Mouse (Mus musculus): ENCODE measurements around the gene Rtel1. TPM values are rescaled to one million over a fixed set of nuclear protein-coding genes. Genes with fewer than 3 reads are reported as not detected.

Rtel1 gene
- total RNA-seq, 2 experiments from 2014 or later = 24.8 to 27.7 TPM

- intact Hi-C loops (cut with DNase I) = no loop called here
- DNase-seq = no peak
These were observed 562 bp downstream of the Rtel1 start for GRCm38 (mm10) chr2:181320103-181320499.

GRCm38 (mm10) chr2:181322136-181322535 lies 2.6 kb downstream of the Rtel1 start:
- no peak for DNase-seq
- intact Hi-C loops (cut with DNase I) = no loop called here

DNA sequence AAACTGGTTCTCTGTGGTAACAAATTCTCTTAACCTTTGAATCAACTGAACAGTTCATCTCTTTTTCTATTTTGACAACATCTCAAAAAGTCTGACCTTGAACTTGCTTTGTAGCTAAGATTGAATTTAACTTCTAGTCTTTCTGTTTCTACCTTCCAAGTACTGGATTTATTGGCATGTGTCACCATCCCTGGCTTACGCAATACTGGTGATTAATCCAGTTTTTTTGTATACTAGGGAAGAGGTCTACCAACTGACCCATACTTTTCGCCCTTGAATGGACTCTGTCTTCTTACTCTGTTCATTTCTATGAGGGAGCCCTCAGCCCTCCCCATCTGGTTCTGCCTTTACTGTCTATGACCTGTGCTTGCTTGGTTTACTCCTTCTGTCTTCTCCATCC lies 6.6 kb downstream of the Rtel1 start:
- DNase-seq = no peak
- intact Hi-C loops (cut with DNase I) = no loop called here

DNA sequence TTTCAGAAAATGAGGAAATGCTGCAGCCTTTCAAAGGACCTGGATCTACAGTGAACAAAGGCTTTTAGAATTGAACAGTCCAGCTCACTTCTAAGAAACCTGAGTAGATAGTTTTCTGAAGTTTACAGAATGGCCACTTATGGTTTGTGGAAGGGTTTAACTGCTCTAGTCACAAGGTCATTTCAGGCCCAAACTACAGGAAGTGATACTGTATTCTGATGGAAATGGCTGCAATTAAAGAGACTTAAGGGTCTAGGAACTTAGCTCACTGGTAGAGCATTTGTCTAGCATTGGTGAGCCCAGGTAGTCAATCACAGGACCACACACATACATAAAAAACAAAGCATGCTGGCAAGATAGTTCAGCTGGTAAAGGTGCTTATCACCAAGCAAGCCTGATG lies 13.0 kb downstream of the Rtel1 start:
- intact Hi-C loops (cut with DNase I) = no loop called here
- no peak for DNase-seq

DNA sequence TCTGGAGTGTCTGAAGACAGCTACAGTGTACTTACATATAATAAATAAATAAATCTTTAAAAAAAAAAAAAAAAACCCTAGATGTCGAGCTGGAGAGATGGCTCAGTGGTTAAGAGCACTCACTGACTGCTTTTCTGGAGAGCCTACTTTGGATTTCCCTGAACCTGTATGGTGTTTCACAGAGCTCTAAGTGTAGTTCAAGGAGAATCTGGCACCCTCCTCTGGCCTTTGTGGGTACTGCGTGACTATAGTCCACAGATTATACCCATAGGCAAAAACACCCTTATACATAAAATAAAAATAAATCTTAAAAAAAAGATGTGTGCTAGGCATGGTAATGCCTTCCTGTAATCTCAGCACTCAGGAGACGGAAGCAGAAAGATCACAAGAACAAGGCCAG lies 14.5 kb downstream of the Rtel1 start:
- intact Hi-C loops (cut with DNase I) = loop anchor here (1.0 kb wide), 1 partner anchor 148 kb away; no protein-coding TSS in a partner anchor
- DNase-seq = peak; percentile 70 to 83

DNA sequence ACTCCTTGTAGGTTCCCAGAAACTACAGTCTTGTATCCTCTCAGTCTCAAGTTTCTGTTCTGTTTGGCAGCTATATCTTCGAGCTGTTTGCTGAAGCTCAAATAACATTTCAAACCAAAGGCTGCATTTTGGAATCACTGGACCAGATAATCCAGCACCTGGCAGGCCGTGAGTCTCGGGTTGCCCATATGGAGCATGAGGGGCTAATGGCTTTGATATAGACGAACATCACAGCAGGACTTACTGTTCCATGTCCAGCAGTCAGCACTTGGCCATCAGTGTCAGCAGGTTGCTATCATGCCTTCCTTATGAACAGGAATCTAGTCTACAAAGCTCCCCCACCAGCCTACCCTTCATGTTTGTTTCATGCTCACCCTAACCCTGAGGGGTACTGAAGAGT lies 20.9 kb downstream of the Rtel1 start:
- intact Hi-C loops (cut with DNase I) = no loop called here
- no peak for DNase-seq

GRCm38 (mm10) chr2:181342766-181343165 lies 23.2 kb downstream of the Rtel1 start:
- intact Hi-C loops (cut with DNase I) = no loop called here
- DNase-seq = peak; percentile 60 to 62

- no peak for DNase-seq
- intact Hi-C loops (cut with DNase I) = no loop called here
These were observed 37.2 kb downstream of the Rtel1 start for GRCm38 (mm10) chr2:181356780-181357179.

DNA sequence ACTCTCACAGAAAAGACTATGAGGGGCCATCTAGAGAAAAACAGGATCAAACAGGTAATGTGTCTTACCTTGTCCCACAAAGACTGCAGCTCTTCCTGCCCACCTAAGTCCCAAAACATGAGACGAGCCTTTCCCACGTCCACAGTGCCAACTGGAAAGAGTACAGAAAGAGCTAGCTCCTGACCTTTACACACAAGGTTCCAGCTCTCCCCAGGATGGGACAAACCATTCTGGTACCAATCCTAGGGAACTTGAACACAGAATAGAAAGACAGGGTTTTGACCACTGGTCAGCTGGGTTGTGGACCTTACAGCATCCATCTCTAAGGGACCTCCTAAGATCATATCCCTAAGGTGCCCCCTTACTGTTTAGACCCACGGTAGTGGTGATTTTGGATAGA lies 44.4 kb downstream of the Rtel1 start:
- no peak for DNase-seq
- intact Hi-C loops (cut with DNase I) = no loop called here

- intact Hi-C loops (cut with DNase I) = no loop called here
- no peak for DNase-seq
These were observed 44.9 kb downstream of the Rtel1 start for GRCm38 (mm10) chr2:181364487-181364859.

GRCm38 (mm10) chr2:181364860-181365596 lies 45.5 kb downstream of the Rtel1 start, which contains the start of the genes Zgpat and Arfrp1:
Gene Zgpat (plus strand): TSS chr2:181364928.
Gene Arfrp1 (minus strand): TSS chr2:181365404.
- peak; percentile 92 for DNase-seq
- intact Hi-C loops (cut with DNase I) = no loop called here

- DNase-seq = no peak
- intact Hi-C loops (cut with DNase I) = no loop called here
These were observed 46.1 kb downstream of the Rtel1 start for GRCm38 (mm10) chr2:181365655-181366075.

DNA sequence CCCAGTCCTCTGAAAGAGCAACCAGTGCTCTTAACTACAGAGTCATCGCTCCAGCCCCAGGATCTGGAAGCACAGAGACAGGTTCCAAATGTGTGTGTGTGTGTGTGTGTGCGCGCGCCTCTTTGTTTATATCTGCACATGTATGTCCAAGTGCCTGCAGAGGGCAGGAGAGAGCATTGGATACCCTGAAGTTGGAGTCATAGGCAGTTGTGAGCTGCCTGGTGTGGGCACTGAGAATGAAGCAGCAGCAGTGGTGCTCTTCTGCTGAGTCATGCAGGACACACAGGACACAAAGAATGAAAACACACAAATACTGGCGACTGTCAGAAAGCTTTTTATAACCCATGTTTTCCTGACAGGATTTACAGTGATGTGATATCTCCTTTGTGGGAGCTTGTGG lies 50.5 kb downstream of the Rtel1 start:
- intact Hi-C loops (cut with DNase I) = no loop called here
- no peak for DNase-seq

GRCm38 (mm10) chr2:181375787-181376186 lies 56.2 kb downstream of the Rtel1 start:
- intact Hi-C loops (cut with DNase I) = no loop called here

DNA sequence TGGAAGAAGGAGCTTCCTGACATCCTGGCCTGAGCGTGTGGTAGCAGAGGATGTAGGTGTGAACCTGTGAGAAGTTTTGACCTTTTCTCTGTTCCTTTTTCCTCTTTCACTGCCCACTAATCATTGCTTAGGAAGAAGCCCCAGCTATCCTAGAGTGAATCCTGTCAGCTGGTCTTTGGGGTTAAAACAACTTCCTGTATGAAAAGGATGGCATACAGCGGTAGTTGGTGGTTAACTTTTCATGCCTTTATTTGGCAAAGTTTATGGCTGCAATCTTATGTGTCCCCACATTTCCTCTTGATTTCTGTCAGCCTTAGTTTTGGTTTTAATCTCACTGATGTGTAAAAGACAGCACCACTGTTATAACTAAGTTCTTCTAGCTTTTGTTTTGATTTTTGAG lies 57.7 kb downstream of the Rtel1 start:
- intact Hi-C loops (cut with DNase I) = no loop called here
- no peak for DNase-seq

More at GRCm38 (mm10) chr2:181375787-181376186, 56.2 kb downstream of the Rtel1 start:
- DNase-seq = peak in 1 of 2 experiments; percentile 44

DNA sequence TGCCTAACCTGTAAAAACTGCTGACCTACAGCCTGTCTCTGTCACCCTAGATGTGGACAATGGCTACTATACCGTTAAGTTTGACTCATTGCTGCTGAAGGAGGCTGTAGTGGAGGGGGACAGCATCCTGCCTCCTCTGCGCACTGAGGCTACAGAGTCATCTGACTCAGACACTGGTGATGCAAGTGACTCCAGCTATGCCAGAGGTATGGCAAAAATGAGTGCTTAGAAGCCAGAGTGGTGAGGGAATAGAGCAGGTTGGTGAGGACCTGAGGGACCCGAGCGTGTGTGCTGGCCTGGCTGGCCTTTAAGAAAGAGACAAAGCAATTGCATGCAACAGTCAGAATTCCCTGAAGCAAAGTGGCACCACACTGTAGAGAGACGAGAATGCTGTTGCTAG lies 59.2 kb downstream of the Rtel1 start:
- DNase-seq = no peak
- intact Hi-C loops (cut with DNase I) = no loop called here

DNA sequence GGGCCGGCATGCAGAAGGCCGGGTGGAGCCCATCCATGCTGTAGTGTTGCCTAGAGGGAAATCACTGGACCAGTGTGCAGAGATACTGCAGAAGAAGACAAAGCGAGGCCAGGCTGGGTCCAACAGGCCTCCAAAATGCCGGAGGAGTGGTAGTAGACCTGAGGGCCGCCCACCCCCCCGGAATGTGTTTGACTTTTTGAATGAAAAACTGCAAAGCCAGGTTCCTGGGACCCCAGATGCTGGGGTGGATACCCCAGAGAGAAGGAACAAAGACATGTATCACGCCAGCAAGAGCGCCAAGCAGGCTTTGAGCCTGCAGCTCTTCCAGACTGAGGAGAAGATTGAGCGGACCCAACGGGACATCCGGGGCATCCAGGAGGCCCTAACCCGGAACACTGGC lies 60.2 kb downstream of the Rtel1 start, which contains the start of gene Lime1:
TSS of gene Lime1 (plus strand) at position 301 of the 400 bp plus-strand sequence.
- no peak for DNase-seq
- intact Hi-C loops (cut with DNase I) = no loop called here

DNA sequence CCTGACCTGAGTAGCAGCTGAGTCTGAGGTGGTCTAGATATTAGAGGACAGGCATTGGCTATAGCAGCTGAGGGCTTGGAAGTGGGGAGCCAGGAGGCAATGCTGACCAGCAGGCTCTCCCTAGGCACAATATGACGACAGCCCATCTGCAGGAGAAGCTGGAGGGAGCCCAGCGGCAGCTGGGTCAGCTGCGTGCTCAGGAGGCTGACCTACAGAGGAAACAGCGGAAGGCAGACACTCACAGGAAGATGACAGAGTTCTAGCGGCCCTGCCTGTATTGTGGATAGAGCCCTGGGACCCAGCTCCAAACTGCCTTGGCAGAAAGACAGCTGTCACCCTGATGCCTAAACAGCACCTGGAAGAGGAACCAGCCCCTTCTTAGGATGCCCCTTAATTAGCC lies 60.7 kb downstream of the Rtel1 start:
- intact Hi-C loops (cut with DNase I) = no loop called here
- no peak for DNase-seq

- intact Hi-C loops (cut with DNase I) = no loop called here
- no peak for DNase-seq
These were observed 61.6 kb downstream of the Rtel1 start for GRCm38 (mm10) chr2:181381107-181381506.

- intact Hi-C loops (cut with DNase I) = no loop called here
- no peak for DNase-seq
These were observed 62.2 kb downstream of the Rtel1 start for GRCm38 (mm10) chr2:181381631-181382306.

GRCm38 (mm10) chr2:181384463-181384862 lies 64.9 kb downstream of the Rtel1 start:
- intact Hi-C loops (cut with DNase I) = no loop called here
- no peak for DNase-seq

- intact Hi-C loops (cut with DNase I) = no loop called here
- DNase-seq = peak; percentile 84 to 85
These were observed 65.4 kb downstream of the Rtel1 start for GRCm38 (mm10) chr2:181384919-181385391.
